Mouse (Mus musculus) macrophage (primary cell): ENCODE data around the gene Alkbh7. TPM values are rescaled to one million over a fixed set of nuclear protein-coding genes. Genes with fewer than 3 reads are reported as not detected.
A peak's percentile ranks its signal among the peaks of the same experiment; 100 is the strongest.

ENCODE experiments used
- H3K27ac ChIP-seq: fragments of 350-480 bp; formaldehyde crosslinking; 2 replicates; pipeline ENCODE4 v1.9.0; 2021
- H3K36me3 ChIP-seq: fragments of 350-480 bp; formaldehyde crosslinking; 2 replicates; pipeline ENCODE4 v1.9.0; 2021; ENCODE audit errors: inconsistent target
- H3K4me3 ChIP-seq: fragments of 350-480 bp; formaldehyde crosslinking; 2 replicates; pipeline ENCODE4 v1.9.0; 2021; ENCODE audit errors: inconsistent target
- H3K79me2 ChIP-seq: fragments of 350-480 bp; formaldehyde crosslinking; 2 replicates; pipeline ENCODE4 v1.9.0; 2021; ENCODE audit errors: inconsistent target
- WGBS: methylation state at CpG from one replicate; pipeline ENCODE4 v1.1.7; 2026; ENCODE audit warnings: inconsistent platforms; ENCODE audit not compliant: missing documents; 5-methylcytosine and 5-hydroxymethylcytosine counted together
- polyA plus RNA-seq: library from polyadenylated mRNA; stranded (reverse); fragments of 250-400 nt; gene quantifications from 3 replicates; pipeline ENCODE4 v1.2.4, GENCODE M21; 2018; ENCODE audit warnings: inconsistent platforms

Gene Alkbh7
- polyA plus RNA-seq, 1 experiment from 2014 or later, result 3.6 TPM

- Histone ChIP-seq H3K27ac (no peak overlapping the region), H3K36me3 (no peaks in the 10 kb centered on the region)
- WGBS, result 91% methylated on average over 8 of the region's 8 CpGs
Measured at GRCm38 (mm10) chr17:56976531-56977390, 20.4 kb upstream of the Alkbh7 start.

GRCm38 (mm10) chr17:56979524-56979923 is 17.6 kb upstream of the Alkbh7 start:
- Histone ChIP-seq H3K27ac (no peak overlapping the region), H3K4me3 (no peak overlapping the region), H3K79me2 (no peaks in the 10 kb centered on the region), H3K36me3 (no peaks in the 10 kb centered on the region)
- 55% methylated on average over 3 of the region's 8 CpGs for WGBS

More at GRCm38 (mm10) chr17:56976531-56977390, 20.4 kb upstream of the Alkbh7 start:
- Histone ChIP-seq H3K4me3 (no peak overlapping the region), H3K79me2 (no peaks in the 10 kb centered on the region)

DNA sequence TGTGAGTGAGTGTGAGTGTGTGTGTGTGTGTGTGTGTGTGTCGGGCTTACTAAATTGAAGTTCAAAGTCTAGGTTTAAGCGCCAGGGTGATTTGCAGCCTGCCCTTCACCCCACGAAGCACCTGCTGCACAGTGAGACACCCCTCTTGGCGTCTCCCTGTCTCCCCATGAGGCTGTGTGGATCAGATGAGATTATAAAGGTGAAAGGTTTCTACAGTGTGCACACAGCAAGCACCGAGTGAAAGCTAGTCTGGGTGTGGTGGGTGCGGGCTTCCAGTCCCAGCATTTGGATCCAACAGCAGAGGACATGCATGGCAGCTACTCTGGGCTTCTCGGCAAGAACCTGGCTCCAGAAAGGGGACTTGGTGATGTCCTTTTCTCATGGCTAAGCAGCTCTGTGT is 16.1 kb upstream of the Alkbh7 start:
- H3K79me2 ChIP-seq, result no peaks in the 10 kb centered on the region
- no peaks in the 10 kb centered on the region for H3K36me3 ChIP-seq
- H3K4me3 ChIP-seq, result no peak overlapping the region
- WGBS, result 85% methylated on average over 7 of the region's 7 CpGs
- H3K27ac ChIP-seq, result no peak overlapping the region

DNA sequence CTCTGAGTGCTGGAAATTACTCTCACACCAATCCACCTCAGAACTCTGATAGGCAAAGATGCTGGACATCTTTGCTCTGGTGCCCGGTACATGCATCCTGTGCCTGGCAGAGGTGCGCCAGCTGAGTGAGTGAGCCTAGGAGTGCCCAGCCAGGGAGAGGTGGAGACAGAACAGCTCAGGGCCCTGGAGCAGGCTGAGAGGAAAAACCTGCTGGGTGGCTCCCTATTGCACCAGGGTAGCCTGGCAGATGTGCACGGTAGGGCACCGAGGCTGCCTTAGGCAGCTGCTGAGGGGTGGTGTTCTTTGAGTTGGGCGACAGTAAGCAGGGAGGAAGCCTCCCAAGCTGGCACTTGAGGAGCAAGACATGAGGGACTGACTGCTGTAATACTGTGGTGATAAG is 15.1 kb upstream of the Alkbh7 start, which contains the start of gene Acer1:
Gene Acer1, minus strand, starts transcription at position 114 of the 400 bp plus-strand sequence.
- WGBS, result 95% methylated on average over 5 of the region's 5 CpGs
- H3K79me2 ChIP-seq, result no peaks in the 10 kb centered on the region
- H3K36me3 ChIP-seq, result no peaks in the 10 kb centered on the region
- H3K27ac ChIP-seq, result no peak within 1 kb of the TSS
- H3K4me3 ChIP-seq, result no peak within 1 kb of the TSS

- no peaks in the 10 kb centered on the region for H3K79me2 ChIP-seq
- no peak overlapping the region for H3K27ac ChIP-seq
- H3K4me3 ChIP-seq, result no peak overlapping the region
- WGBS, result 77% methylated on average over 9 of the region's 9 CpGs
- H3K36me3 ChIP-seq, result no peaks in the 10 kb centered on the region
Measured at GRCm38 (mm10) chr17:56984886-56985285, 12.3 kb upstream of the Alkbh7 start.

DNA sequence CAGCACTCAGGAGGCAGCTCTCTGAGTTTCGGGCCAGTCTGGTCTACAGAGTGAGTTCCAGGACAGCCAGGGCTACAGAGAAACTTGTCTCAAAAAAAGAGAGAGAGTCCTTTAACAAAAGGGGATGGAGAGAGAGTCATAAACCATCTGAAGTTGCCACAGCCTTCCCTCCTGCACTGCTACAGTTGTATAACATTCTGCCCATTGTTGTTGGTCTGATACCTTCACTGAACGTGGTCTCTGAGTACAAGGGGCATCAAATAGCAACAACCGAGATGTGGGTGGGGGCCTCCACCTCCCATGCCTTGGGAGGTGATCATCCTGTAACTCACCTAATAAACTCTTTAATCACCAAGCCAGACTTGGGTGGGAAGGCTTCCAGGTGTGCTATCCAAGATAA is 11.5 kb upstream of the Alkbh7 start:
- no peak overlapping the region for H3K27ac ChIP-seq

GRCm38 (mm10) chr17:56986105-56986805 is 10.9 kb upstream of the Alkbh7 start:
- H3K27ac ChIP-seq, result no peak overlapping the region
- H3K4me3 ChIP-seq, result no peak overlapping the region
- WGBS, result 80% methylated on average over 3 of the region's 3 CpGs
- H3K36me3 ChIP-seq, result no peaks in the 10 kb centered on the region
- peaks cover 11% of the 10 kb centered on the region for H3K79me2 ChIP-seq

More for the DNA sequence above, 11.5 kb upstream of the Alkbh7 start:
- H3K79me2 ChIP-seq, result peaks cover 5% of the 10 kb centered on the region
- H3K36me3 ChIP-seq, result no peaks in the 10 kb centered on the region
- H3K4me3 ChIP-seq, result no peak overlapping the region
- WGBS, result 88% methylated on average over 3 of the region's 3 CpGs

GRCm38 (mm10) chr17:56988441-56988840 is 8.7 kb upstream of the Alkbh7 start:
- Histone ChIP-seq H3K27ac (no peak overlapping the region), H3K4me3 (no peak overlapping the region), H3K36me3 (peaks cover 10% of the 10 kb centered on the region; the same call in 1 of the 2 replicates), H3K79me2 (peaks cover 17% of the 10 kb centered on the region)
- 78% methylated on average over 7 of the region's 7 CpGs for WGBS

- Histone ChIP-seq H3K4me3 (peak overlapping the region; percentile 91), H3K27ac (no peak overlapping the region), H3K36me3 (peaks cover 15% of the 10 kb centered on the region; the same call in 1 of the 2 replicates), H3K79me2 (peaks cover 17% of the 10 kb centered on the region)
- WGBS, result 63% methylated on average over 7 of the region's 7 CpGs
Measured at GRCm38 (mm10) chr17:56988921-56989430, 8.2 kb upstream of the Alkbh7 start.

GRCm38 (mm10) chr17:56989467-56990114 is 7.5 kb upstream of the Alkbh7 start:
- 1% methylated on average over 25 of the region's 25 CpGs for WGBS
- Histone ChIP-seq H3K79me2 (peaks cover 17% of the 10 kb centered on the region), H3K36me3 (peaks cover 20% of the 10 kb centered on the region; the same call in 1 of the 2 replicates), H3K27ac (peak overlapping the region; percentile 58), H3K4me3 (peak overlapping the region; percentile 91)

- Histone ChIP-seq H3K27ac (peak within 1 kb of the TSS; percentile 58), H3K36me3 (peaks cover 25% of the 10 kb centered on the region; the same call in 1 of the 2 replicates), H3K4me3 (peak within 1 kb of the TSS; percentile 91), H3K79me2 (peaks cover 17% of the 10 kb centered on the region)
- WGBS, result under 1% methylated on average over 52 of the region's 52 CpGs
Measured at GRCm38 (mm10) chr17:56990115-56990746, 6.9 kb upstream of the Alkbh7 start, which contains the start of gene Clpp. TSS of gene Clpp (plus strand) at chr17:56990305.

DNA sequence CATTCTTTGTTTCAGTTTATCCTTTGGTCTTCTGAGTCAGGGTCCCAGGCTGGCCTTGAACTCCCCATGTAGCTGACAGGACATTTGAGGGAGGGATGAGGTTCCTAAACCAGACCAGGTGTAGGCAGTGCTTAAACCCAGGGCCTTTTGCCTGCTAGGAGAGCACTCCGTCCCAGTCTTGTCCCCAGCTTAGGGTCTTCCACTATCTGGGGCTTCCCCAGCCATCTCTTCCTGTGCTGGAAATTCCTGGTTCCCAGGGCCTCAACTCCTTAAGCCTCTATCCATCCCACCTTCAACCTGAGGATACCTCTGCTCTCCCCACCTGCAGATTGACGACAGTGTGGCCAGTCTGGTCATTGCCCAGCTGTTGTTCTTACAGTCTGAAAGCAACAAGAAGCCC is 6.2 kb upstream of the Alkbh7 start:
- H3K79me2 ChIP-seq, result peaks cover 17% of the 10 kb centered on the region
- peaks cover 32% of the 10 kb centered on the region; the same call in 1 of the 2 replicates for H3K36me3 ChIP-seq
- H3K4me3 ChIP-seq, result peak overlapping the region; percentile 91
- H3K27ac ChIP-seq, result no peak overlapping the region
- 100% methylated on average over 2 of the region's 2 CpGs for WGBS

GRCm38 (mm10) chr17:56995046-56995445 is 2.1 kb upstream of the Alkbh7 start:
- peaks cover 38% of the 10 kb centered on the region; the same call in 1 of the 2 replicates for H3K36me3 ChIP-seq
- whole genome bisulfite sequencing, result 94% methylated on average over 8 of the region's 8 CpGs
- peaks cover 17% of the 10 kb centered on the region for H3K79me2 ChIP-seq
- H3K4me3 ChIP-seq, result no peak overlapping the region
- no peak overlapping the region for H3K27ac ChIP-seq

DNA sequence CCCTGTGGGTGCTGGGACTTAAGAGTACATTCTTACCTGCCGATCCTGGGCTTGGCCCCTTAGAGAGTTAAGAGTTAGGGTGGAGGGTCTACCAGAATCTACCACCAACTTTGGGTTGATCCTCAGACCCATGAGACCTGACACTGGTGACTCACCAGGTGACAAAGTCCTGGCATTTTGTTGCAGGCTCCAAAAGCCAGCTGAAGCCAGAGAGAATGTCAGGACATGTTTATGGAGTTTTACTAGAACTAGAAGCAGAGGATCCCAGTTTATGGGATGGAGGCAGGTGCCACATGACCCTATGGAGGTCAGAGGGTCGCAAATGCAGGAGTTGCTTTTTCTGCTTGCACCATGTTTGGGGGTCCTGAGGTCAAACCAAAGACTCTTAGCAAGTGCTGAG is 633 bp upstream of the Alkbh7 start:
- H3K79me2 ChIP-seq, result peaks cover 4% of the 10 kb centered on the region; the same call in 1 of the 2 replicates
- WGBS, result 74% methylated on average over 2 of the region's 2 CpGs
- H3K27ac ChIP-seq, result no peak overlapping the region
- no peak overlapping the region for H3K4me3 ChIP-seq
- H3K36me3 ChIP-seq, result peaks cover 38% of the 10 kb centered on the region; the same call in 1 of the 2 replicates
